Mouse (Mus musculus) erythroblast, embryonic 14.5 days (primary cell): Measurements from ENCODE around the gene Wwox.

Experiments used
- GATA1 ChIP-seq: IDR thresholded peaks from 2 replicates; pipeline ENCODE4 v1.6.1; 2012; ENCODE audit warnings: low read length, inconsistent platforms, mixed read lengths
- TAL1 ChIP-seq: IDR thresholded peaks from 3 replicates; pipeline ENCODE4 v1.6.1; 2012; ENCODE audit warnings: low read length, inconsistent platforms, mixed read lengths

GRCm38 (mm10) chr8:115114498-115114897, 675.0 kb downstream of the Wwox start:
- TF ChIP-seq GATA1 (no peak), TAL1 (no peak)
